Mouse (Mus musculus) embryonic facial prominence, embryonic 10.5 days (tissue): ENCODE results near the gene Itga5. TPM values are rescaled to one million over a fixed set of nuclear protein-coding genes. Genes with fewer than 3 reads are reported as not detected.

Source experiments
- DNase-seq: peaks from one replicate; pipeline ENCODE4 v3.0.0-alpha.2; 2017; ENCODE audit warnings: low spot score
- H3K27ac ChIP-seq: fragments of 300-500 bp; sonication (generic); replicated peaks from 2 replicates; pipeline ENCODE4 v1.5.1; 2016; ENCODE audit warnings: mild to moderate bottlenecking
- H3K27me3 ChIP-seq: fragments of 300-500 bp; sonication (generic); replicated peaks from 2 replicates; pipeline ENCODE4 v1.6.1; 2016; ENCODE audit warnings: low read depth, mild to moderate bottlenecking; ENCODE audit not compliant: poor library complexity, severe bottlenecking
- H3K36me3 ChIP-seq: fragments of 300-500 bp; sonication (generic); replicated peaks from 2 replicates; pipeline ENCODE4 v1.6.1; 2016; ENCODE audit warnings: mild to moderate bottlenecking, moderate library complexity
- H3K4me1 ChIP-seq: fragments of 300-500 bp; sonication (generic); 2 replicates; pipeline ENCODE4 v1.6.1; 2016
- H3K4me3 ChIP-seq: fragments of 300-500 bp; sonication (generic); 2 replicates; pipeline ENCODE4 v1.5.1; 2016; ENCODE audit warnings: mild to moderate bottlenecking, moderate library complexity
- H3K9me3 ChIP-seq: fragments of 300-500 bp; sonication (generic); 2 replicates; pipeline ENCODE4 v1.6.1; 2016; ENCODE audit warnings: mild to moderate bottlenecking
- WGBS: fragments of 180-500 bp; shearing (Covaris S2); methylation state at CpG from one replicate; pipeline ENCODE4 v1.1.7; 2016; 5-methylcytosine and 5-hydroxymethylcytosine counted together
- polyA plus RNA-seq: library from polyadenylated mRNA; unstranded; fragments of >200 nt; fragmentation: Nextera tagmentation; extraction: Ambion mirVana; gene quantifications from 2 replicates; pipeline ENCODE4 v1.2.1, GENCODE M21; 2016

Gene Itga5
- polyA plus RNA-seq, 1 experiment from 2014 or later: 29.7 TPM

GRCm38 (mm10) chr15:103343556-103343955 is 23.0 kb downstream of the Itga5 start:
- H3K9me3 ChIP-seq: no peaks in the 10 kb centered on the region
- DNase-seq: no peak
- H3K36me3 ChIP-seq: peaks cover 49% of the 10 kb centered on the region
- H3K27ac ChIP-seq: no peak overlapping the region
- peaks cover 36% of the 10 kb centered on the region for H3K27me3 ChIP-seq
- H3K4me1 ChIP-seq: peaks cover 42% of the 10 kb centered on the region
- no peak overlapping the region for H3K4me3 ChIP-seq

- H3K27me3 ChIP-seq: peaks cover 42% of the 10 kb centered on the region
- WGBS: 64% methylated on average over 3 of the region's 3 CpGs
- no peak overlapping the region for H3K4me3 ChIP-seq
- no peaks in the 10 kb centered on the region for H3K9me3 ChIP-seq
- peaks cover 44% of the 10 kb centered on the region for H3K36me3 ChIP-seq
- no peak overlapping the region for H3K27ac ChIP-seq
- peaks cover 47% of the 10 kb centered on the region for H3K4me1 ChIP-seq
- no peak for DNase-seq
Measured at GRCm38 (mm10) chr15:103343008-103343407, 23.6 kb downstream of the Itga5 start.

GRCm38 (mm10) chr15:103342415-103342814 is 24.1 kb downstream of the Itga5 start:
- 16% methylated on average over 4 of the region's 4 CpGs for WGBS
- peaks cover 53% of the 10 kb centered on the region for H3K4me1 ChIP-seq
- H3K27me3 ChIP-seq: peaks cover 48% of the 10 kb centered on the region
- no peak overlapping the region for H3K4me3 ChIP-seq
- no peaks in the 10 kb centered on the region for H3K9me3 ChIP-seq
- H3K27ac ChIP-seq: no peak overlapping the region
- peaks cover 38% of the 10 kb centered on the region for H3K36me3 ChIP-seq
- DNase-seq: peak; percentile 83

- Histone ChIP-seq H3K27ac (peak overlapping the region; percentile 45; the same call in 1 of the 2 replicates), H3K4me3 (peak overlapping the region; percentile 32; the same call in 1 of the 2 replicates), H3K27me3 (peaks cover 56% of the 10 kb centered on the region), H3K4me1 (peaks cover 62% of the 10 kb centered on the region), H3K36me3 (peaks cover 29% of the 10 kb centered on the region), H3K9me3 (no peaks in the 10 kb centered on the region)
- DNase-seq: peak; percentile 48
- 27% methylated on average over 8 of the region's 8 CpGs for WGBS
Measured at GRCm38 (mm10) chr15:103341547-103341946, 25.0 kb downstream of the Itga5 start.

GRCm38 (mm10) chr15:103340786-103341185 is 25.8 kb downstream of the Itga5 start:
- Histone ChIP-seq H3K27me3 (peaks cover 60% of the 10 kb centered on the region), H3K9me3 (no peaks in the 10 kb centered on the region), H3K4me1 (peaks cover 68% of the 10 kb centered on the region), H3K27ac (no peak overlapping the region; the same call in 1 of the 2 replicates), H3K36me3 (peaks cover 21% of the 10 kb centered on the region), H3K4me3 (peak overlapping the region; percentile 76)
- DNase-seq: peak; percentile 45
- WGBS: 18% methylated on average over 4 of the region's 4 CpGs

GRCm38 (mm10) chr15:103339961-103340337 is 26.6 kb downstream of the Itga5 start, which contains the start of gene Zfp385a:
TSS of gene Zfp385a (minus strand) at chr15:103340093.
- H3K4me1 ChIP-seq: peaks cover 77% of the 10 kb centered on the region
- peaks cover 13% of the 10 kb centered on the region for H3K36me3 ChIP-seq
- peak within 1 kb of the TSS; percentile 42 for H3K27ac ChIP-seq
- peak within 1 kb of the TSS; percentile 76 for H3K4me3 ChIP-seq
- WGBS: 0% methylated on average over 26 of the region's 26 CpGs
- peaks cover 60% of the 10 kb centered on the region for H3K27me3 ChIP-seq
- no peaks in the 10 kb centered on the region for H3K9me3 ChIP-seq
- DNase-seq: peak; percentile 74

- Histone ChIP-seq H3K9me3 (no peaks in the 10 kb centered on the region), H3K27ac (peak overlapping the region; percentile 42), H3K27me3 (peaks cover 60% of the 10 kb centered on the region), H3K4me1 (peaks cover 83% of the 10 kb centered on the region), H3K36me3 (peaks cover 7% of the 10 kb centered on the region), H3K4me3 (peak overlapping the region; percentile 76)
- DNase-seq: peak; percentile 56
- 1% methylated on average over 31 of the region's 31 CpGs for WGBS
Measured at GRCm38 (mm10) chr15:103339166-103339960, 27.2 kb downstream of the Itga5 start.

- peaks cover 60% of the 10 kb centered on the region for H3K27me3 ChIP-seq
- H3K9me3 ChIP-seq: no peaks in the 10 kb centered on the region
- WGBS: 31% methylated on average over 4 of the region's 4 CpGs
- no peak for DNase-seq
- H3K4me1 ChIP-seq: peaks cover 88% of the 10 kb centered on the region
- H3K27ac ChIP-seq: peak overlapping the region; percentile 42
- H3K4me3 ChIP-seq: peak overlapping the region; percentile 76
- H3K36me3 ChIP-seq: peaks cover 2% of the 10 kb centered on the region
Measured at GRCm38 (mm10) chr15:103338829-103339165, 27.8 kb downstream of the Itga5 start.

- Histone ChIP-seq H3K4me1 (peaks cover 98% of the 10 kb centered on the region), H3K36me3 (no peaks in the 10 kb centered on the region), H3K27ac (no peak overlapping the region), H3K9me3 (no peaks in the 10 kb centered on the region), H3K27me3 (peaks cover 60% of the 10 kb centered on the region), H3K4me3 (peak overlapping the region; percentile 14)
- no peak for DNase-seq
- WGBS: 14% methylated on average over 11 of the region's 11 CpGs
Measured at GRCm38 (mm10) chr15:103336996-103337667, 29.4 kb downstream of the Itga5 start.

GRCm38 (mm10) chr15:103335488-103336235 is 30.9 kb downstream of the Itga5 start:
- peak overlapping the region; percentile 3; the same call in 1 of the 2 replicates for H3K4me3 ChIP-seq
- H3K36me3 ChIP-seq: no peaks in the 10 kb centered on the region
- H3K27me3 ChIP-seq: peaks cover 45% of the 10 kb centered on the region
- DNase-seq: no peak
- 21% methylated on average over 7 of the region's 7 CpGs for WGBS
- H3K4me1 ChIP-seq: peaks cover 84% of the 10 kb centered on the region
- H3K27ac ChIP-seq: no peak overlapping the region; the same call in 1 of the 2 replicates
- no peaks in the 10 kb centered on the region for H3K9me3 ChIP-seq

- Histone ChIP-seq H3K9me3 (no peaks in the 10 kb centered on the region), H3K4me1 (peaks cover 78% of the 10 kb centered on the region), H3K4me3 (no peak overlapping the region), H3K27ac (peak overlapping the region; percentile 82; the same call in 1 of the 2 replicates), H3K36me3 (no peaks in the 10 kb centered on the region; the same call in 1 of the 2 replicates), H3K27me3 (peaks cover 39% of the 10 kb centered on the region)
- DNase-seq: no peak
- whole genome bisulfite sequencing: 57% methylated on average over 3 of the region's 3 CpGs
Measured at GRCm38 (mm10) chr15:103335040-103335439, 31.5 kb downstream of the Itga5 start.

- H3K4me3 ChIP-seq: peak overlapping the region; percentile 34
- H3K27ac ChIP-seq: peak overlapping the region; percentile 82
- no peaks in the 10 kb centered on the region; the same call in 1 of the 2 replicates for H3K36me3 ChIP-seq
- peaks cover 69% of the 10 kb centered on the region for H3K4me1 ChIP-seq
- H3K27me3 ChIP-seq: peaks cover 30% of the 10 kb centered on the region
- 0% methylated on average over 2 of the region's 2 CpGs for WGBS
- no peaks in the 10 kb centered on the region for H3K9me3 ChIP-seq
- peak; percentile 78 for DNase-seq
Measured at GRCm38 (mm10) chr15:103334194-103334593, 32.4 kb downstream of the Itga5 start.
